Mouse (Mus musculus): ENCODE results near the gene Rab34. TPM values are rescaled to one million over a fixed set of nuclear protein-coding genes. Genes with fewer than 3 reads are reported as not detected.

The Rab34 gene
- total and polyA plus RNA-seq, 3 experiments: 0.17 to 1.4 (median 0.50) TPM

- peaks cover 27 to 60% of the 10 kb centered on the region in 2 experiments for H3K4me1 ChIP-seq (ENCODE audit: control insufficient read depth in 1 of 2, insufficient read depth in 2 of 2)
- no peaks in the 10 kb centered on the region for H3K27me3 ChIP-seq (replicated peaks)
- TF ChIP-seq EP300 (IDR thresholded peaks at IDR 0.05; ENCODE audit: low read length): no peak
- TF ChIP-seq USF2 (conservative IDR thresholded peaks at IDR 0.05; ENCODE audit: low read depth, low read length): no peak
- TF ChIP-seq ETS1 (conservative IDR thresholded peaks at IDR 0.05; ENCODE audit: low read depth, low read length): no peak
- H3K4me3 ChIP-seq (replicated peaks in 1 of 3; ENCODE audit: low read depth in 2 of 3, low read length in 2 of 3, poor library complexity in 1 of 3): no peak overlapping the region
- H3K4me2 ChIP-seq (ENCODE audit: insufficient read depth, low read depth, poor library complexity, severe bottlenecking): no peak overlapping the region
- no peak overlapping the region for H3K27ac ChIP-seq (ENCODE audit: insufficient read depth, low read depth)
- DNase-seq (ENCODE audit: extremely low read depth): no peak
- H3K36me3 ChIP-seq (replicated peaks in 1 of 2; ENCODE audit: control insufficient read depth in 1 of 2, insufficient read depth in 1 of 2, low read length in 1 of 2): peaks cover 6 to 34% of the 10 kb centered on the region in 2 experiments
- peaks cover 2% of the 10 kb centered on the region for H3K9me3 ChIP-seq (replicated peaks; ENCODE audit: low read length)
- in situ Hi-C loops (cut with MboI; ENCODE audit: low pct_ligation_motif_present, low pct_unique_long_range_greater_than_20kb, low sequenced_read_pairs) (no loop called here), dilution Hi-C loops (cut with MboI; ENCODE audit: extremely low pct_ligation_motif_present, extremely low pct_unique_long_range_greater_than_20kb, low sequenced_read_pairs) (no loop called here)
- H3K79me2 ChIP-seq (replicated peaks; ENCODE audit: control insufficient read depth, extremely low read depth, insufficient read depth, poor library complexity, severe bottlenecking): peaks cover 33% of the 10 kb centered on the region
- H3K9ac ChIP-seq (ENCODE audit: insufficient read depth, low read depth): no peak overlapping the region
These were observed 21.6 kb upstream of the Rab34 start for GRCm38 (mm10) chr11:78166640-78167039.

GRCm38 (mm10) chr11:78167257-78167959 lies 20.8 kb upstream of the Rab34 start:
- Histone ChIP-seq H3K27ac (ENCODE audit: insufficient read depth, low read depth) (no peak overlapping the region), H3K79me2 (replicated peaks; ENCODE audit: control insufficient read depth, extremely low read depth, insufficient read depth, poor library complexity, severe bottlenecking) (peaks cover 25% of the 10 kb centered on the region), H3K27me3 (replicated peaks) (no peaks in the 10 kb centered on the region), H3K9me3 (replicated peaks; ENCODE audit: low read length) (peaks cover 2% of the 10 kb centered on the region), H3K4me3 (replicated peaks in 1 of 3; ENCODE audit: low read depth in 2 of 3, low read length in 2 of 3, poor library complexity in 1 of 3) (no peak overlapping the region), H3K36me3 (replicated peaks in 1 of 2; ENCODE audit: control insufficient read depth in 1 of 2, insufficient read depth in 1 of 2, low read length in 1 of 2) (peaks cover 0 to 33% of the 10 kb centered on the region in 2 experiments), H3K4me2 (ENCODE audit: insufficient read depth, low read depth, poor library complexity, severe bottlenecking) (no peak overlapping the region), H3K4me1 (ENCODE audit: control insufficient read depth in 1 of 2, insufficient read depth in 2 of 2) (peaks cover 20 to 60% of the 10 kb centered on the region in 2 experiments), H3K9ac (ENCODE audit: insufficient read depth, low read depth) (no peak overlapping the region)
- in situ Hi-C loops (cut with MboI; ENCODE audit: low pct_ligation_motif_present, low pct_unique_long_range_greater_than_20kb, low sequenced_read_pairs) (no loop called here), dilution Hi-C loops (cut with MboI; ENCODE audit: extremely low pct_ligation_motif_present, extremely low pct_unique_long_range_greater_than_20kb, low sequenced_read_pairs) (no loop called here)
- TF ChIP-seq BHLHE40 (IDR thresholded peaks at IDR 0.05; ENCODE audit: low read depth, low read length) (no peak), ZMIZ1 (IDR thresholded peaks at IDR 0.05; ENCODE audit: low read depth, low read length) (no peak), JUND (conservative IDR thresholded peaks at IDR 0.05; ENCODE audit: low read depth, low read length) (no peak), UBTF (IDR thresholded peaks at IDR 0.05; ENCODE audit: low read depth, low read length) (no peak), CTCF (conservative IDR thresholded peaks at IDR 0.05 in 1 of 2, IDR thresholded peaks at IDR 0.05 in 1 of 2; ENCODE audit: low read depth in 2 of 2, low read length in 2 of 2) (no peak), JUN (IDR thresholded peaks at IDR 0.05; ENCODE audit: insufficient read depth, low read depth, low read length) (no peak), TCF12 (IDR thresholded peaks at IDR 0.05; ENCODE audit: low read depth, low read length) (no peak), USF1 (IDR thresholded peaks at IDR 0.05; ENCODE audit: low read depth, low read length) (no peak), PAX5 (IDR thresholded peaks at IDR 0.05; ENCODE audit: low read length) (no peak), ZKSCAN1 (IDR thresholded peaks at IDR 0.05; ENCODE audit: borderline replicate concordance, low read depth, low read length) (no peak), ZNF384 (IDR thresholded peaks at IDR 0.05; ENCODE audit: low read depth, low read length) (no peak), TBP (conservative IDR thresholded peaks at IDR 0.05; ENCODE audit: low read depth, low read length) (no peak), CHD1 (IDR thresholded peaks at IDR 0.05; ENCODE audit: low read depth, low read length) (no peak), SMC3 (IDR thresholded peaks at IDR 0.05; ENCODE audit: low read depth, low read length) (no peak), E2F4 (IDR thresholded peaks at IDR 0.05; ENCODE audit: insufficient replicate concordance, low read depth, low read length) (no peak), ZC3H11A (IDR thresholded peaks at IDR 0.05; ENCODE audit: low read depth, low read length) (no peak), MYC (IDR thresholded peaks at IDR 0.05; ENCODE audit: low read depth, low read length) (no peak), RAD21 (IDR thresholded peaks at IDR 0.05; ENCODE audit: low read depth, low read length) (no peak), EP300 (IDR thresholded peaks at IDR 0.05; ENCODE audit: low read length) (no peak)
- no peak for DNase-seq (ENCODE audit: extremely low read depth)
